Mouse (Mus musculus) E14TG2a.4 (cell line): ENCODE measurements around the gene Rere.
A peak's percentile ranks its signal among the peaks of the same experiment; 100 is the strongest.

Experiments used
- H3K27me3 ChIP-seq: 2 replicates; pipeline ENCODE4 v1.6.1; 2014; ENCODE audit warnings: low read length, control low read depth; ENCODE audit not compliant: insufficient read depth
- H3K36me3 ChIP-seq: 2 replicates; pipeline ENCODE4 v1.6.1; 2014; ENCODE audit warnings: low read length, control low read depth; ENCODE audit not compliant: insufficient read depth
- H3K4me1 ChIP-seq: replicated peaks from 2 replicates; pipeline ENCODE4 v1.6.1; 2014; ENCODE audit warnings: low read depth, low read length, control low read depth
- H3K4me3 ChIP-seq: replicated peaks from 2 replicates; pipeline ENCODE4 v1.5.1; 2014; ENCODE audit warnings: mild to moderate bottlenecking, low read length
- H3K9me3 ChIP-seq: 2 replicates; pipeline ENCODE4 v1.6.1; 2014; ENCODE audit warnings: low read length, control low read depth
- CTCF ChIP-seq: conservative IDR thresholded peaks from 2 replicates; pipeline ENCODE4 v1.5.1; 2014; ENCODE audit warnings: low read length
- NANOG ChIP-seq: IDR thresholded peaks from 2 replicates; pipeline ENCODE4 v1.6.1; 2014; ENCODE audit warnings: borderline replicate concordance, low read length, mixed read lengths
- POU5F1 ChIP-seq: IDR thresholded peaks from 2 replicates; pipeline ENCODE4 v1.6.1; 2014; ENCODE audit warnings: low read length, borderline replicate concordance

Rere gene

GRCm38 (mm10) chr4:150281018-150281761 is at the start of gene Rere:
Rere (plus strand) TSS chr4:150281646.
- H3K27me3 ChIP-seq, result no peaks in the 10 kb centered on the region
- TF ChIP-seq NANOG (no peak), POU5F1 (no peak), CTCF (no peak)
- peak within 1 kb of the TSS; percentile 94 for H3K4me3 ChIP-seq
- H3K9me3 ChIP-seq, result no peaks in the 10 kb centered on the region
- peaks cover 46% of the 10 kb centered on the region for H3K4me1 ChIP-seq
- no peaks in the 10 kb centered on the region for H3K36me3 ChIP-seq

GRCm38 (mm10) chr4:150231871-150232270 is 49.6 kb upstream of the Rere start:
- TF ChIP-seq CTCF (no peak), POU5F1 (no peak), NANOG (no peak)
- Histone ChIP-seq H3K9me3 (no peaks in the 10 kb centered on the region), H3K4me1 (peaks cover 70% of the 10 kb centered on the region), H3K4me3 (no peak overlapping the region), H3K27me3 (no peaks in the 10 kb centered on the region; the same call in 1 of the 2 replicates), H3K36me3 (no peaks in the 10 kb centered on the region)

- H3K27me3 ChIP-seq, result no peaks in the 10 kb centered on the region; the same call in 1 of the 2 replicates
- H3K4me1 ChIP-seq, result peaks cover 58% of the 10 kb centered on the region
- TF ChIP-seq NANOG (0 out of 2 replicates have a peak, but pooled peaks have one; percentile 7), POU5F1 (no peak), CTCF (no peak)
- H3K4me3 ChIP-seq, result no peak overlapping the region
- H3K36me3 ChIP-seq, result peaks cover 24% of the 10 kb centered on the region
- H3K9me3 ChIP-seq, result no peaks in the 10 kb centered on the region
Observed at GRCm38 (mm10) chr4:150234599-150235327, 46.7 kb upstream of the Rere start.

- TF ChIP-seq POU5F1 (no peak), NANOG (no peak)
- H3K27me3 ChIP-seq, result no peaks in the 10 kb centered on the region; the same call in 1 of the 2 replicates
- no peak overlapping the region for H3K4me3 ChIP-seq
- H3K36me3 ChIP-seq, result peaks cover 32% of the 10 kb centered on the region
- H3K4me1 ChIP-seq, result peaks cover 55% of the 10 kb centered on the region
- no peaks in the 10 kb centered on the region for H3K9me3 ChIP-seq
Observed at GRCm38 (mm10) chr4:150235585-150235984, 45.9 kb upstream of the Rere start.

GRCm38 (mm10) chr4:150236031-150236430 is 45.4 kb upstream of the Rere start:
- Histone ChIP-seq H3K9me3 (no peaks in the 10 kb centered on the region), H3K4me1 (peaks cover 54% of the 10 kb centered on the region), H3K4me3 (peak overlapping the region; percentile 100), H3K36me3 (peaks cover 37% of the 10 kb centered on the region), H3K27me3 (no peaks in the 10 kb centered on the region; the same call in 1 of the 2 replicates)
- no peak for TF ChIP-seq CTCF
- no peak for TF ChIP-seq NANOG
- TF ChIP-seq POU5F1, result no peak

GRCm38 (mm10) chr4:150236521-150237481 is 44.6 kb upstream of the Rere start, which contains the start of gene Eno1:
Eno1 (plus strand) TSS chr4:150236721.
- Histone ChIP-seq H3K36me3 (peaks cover 45% of the 10 kb centered on the region), H3K27me3 (no peaks in the 10 kb centered on the region), H3K4me1 (peaks cover 54% of the 10 kb centered on the region), H3K9me3 (no peaks in the 10 kb centered on the region), H3K4me3 (peak within 1 kb of the TSS; percentile 100)
- no peak for TF ChIP-seq NANOG
- TF ChIP-seq POU5F1, result no peak
- TF ChIP-seq CTCF, result no peak

GRCm38 (mm10) chr4:150237636-150238361 is 43.6 kb upstream of the Rere start:
- Histone ChIP-seq H3K27me3 (no peaks in the 10 kb centered on the region), H3K4me1 (peaks cover 55% of the 10 kb centered on the region), H3K36me3 (peaks cover 55% of the 10 kb centered on the region), H3K9me3 (no peaks in the 10 kb centered on the region), H3K4me3 (peak overlapping the region; percentile 100)
- TF ChIP-seq NANOG (no peak), POU5F1 (no peak), CTCF (no peak)
